Mouse (Mus musculus) cerebellum, adult 2 months (tissue): ENCODE measurements around the gene Rabep2. TPM values are rescaled to one million over a fixed set of nuclear protein-coding genes. Genes with fewer than 3 reads are reported as not detected.
A peak's percentile ranks its signal among the peaks of the same experiment; 100 is the strongest.
"Not testable (repeated sequence)": the region's sequence is repeated elsewhere in the genome, so short reads cannot be mapped to it uniquely, and the experiment has no call there.

Source experiments
- DNase-seq, 2 experiments: peaks; one replicate each; pipeline ENCODE4 v3.0.0; 2021
- H3K27ac ChIP-seq: fragments of 200-500 bp; 2 replicates; pipeline ENCODE4 v1.5.1; 2012; ENCODE audit warnings: low read length, control low read depth, inconsistent platforms; ENCODE audit not compliant: insufficient read depth
- H3K27me3 ChIP-seq: fragments of 200-500 bp; 2 replicates; pipeline ENCODE4 v1.6.1; 2012; ENCODE audit warnings: inconsistent platforms, mild to moderate bottlenecking, low read length, moderate library complexity; ENCODE audit not compliant: control insufficient read depth, insufficient read depth
- H3K4me1 ChIP-seq: fragments of 200-500 bp; 2 replicates; pipeline ENCODE4 v1.6.1; 2011; ENCODE audit warnings: low read length; ENCODE audit not compliant: control insufficient read depth, insufficient read depth
- H3K4me3 ChIP-seq: fragments of 200-500 bp; replicated peaks from 2 replicates; pipeline ENCODE3; 2011; ENCODE audit warnings: mild to moderate bottlenecking, low read depth, low read length, control low read depth; ENCODE audit not compliant: insufficient read depth
- CTCF ChIP-seq: fragments of 200-500 bp; IDR thresholded peaks from 2 replicates; pipeline ENCODE4 v1.5.1; 2011; ENCODE audit warnings: low read depth, mild to moderate bottlenecking, control low read depth, low read length, moderate library complexity, borderline replicate concordance; ENCODE audit not compliant: insufficient read depth
- POLR2A ChIP-seq: fragments of 200-500 bp; IDR thresholded peaks from 2 replicates; pipeline ENCODE4 v1.6.1; 2011; ENCODE audit warnings: low read length, control low read depth, borderline replicate concordance; ENCODE audit not compliant: insufficient read depth
- WGBS: fragments of 180-500 bp; shearing (Covaris S2); methylation state at CpG from one replicate; pipeline ENCODE4 v1.1.7; 2018; 5-methylcytosine and 5-hydroxymethylcytosine counted together
- polyA plus RNA-seq: library from polyadenylated mRNA; depleted of rRNA; stranded (reverse); fragments of >200 nt; gene quantifications from 2 replicates; pipeline ENCODE4 v1.2.3, GENCODE M21; 2012; rRNA removed

Rabep2 gene
- 22.2 and 24.0 TPM in 2 replicates for polyA plus RNA-seq

DNA sequence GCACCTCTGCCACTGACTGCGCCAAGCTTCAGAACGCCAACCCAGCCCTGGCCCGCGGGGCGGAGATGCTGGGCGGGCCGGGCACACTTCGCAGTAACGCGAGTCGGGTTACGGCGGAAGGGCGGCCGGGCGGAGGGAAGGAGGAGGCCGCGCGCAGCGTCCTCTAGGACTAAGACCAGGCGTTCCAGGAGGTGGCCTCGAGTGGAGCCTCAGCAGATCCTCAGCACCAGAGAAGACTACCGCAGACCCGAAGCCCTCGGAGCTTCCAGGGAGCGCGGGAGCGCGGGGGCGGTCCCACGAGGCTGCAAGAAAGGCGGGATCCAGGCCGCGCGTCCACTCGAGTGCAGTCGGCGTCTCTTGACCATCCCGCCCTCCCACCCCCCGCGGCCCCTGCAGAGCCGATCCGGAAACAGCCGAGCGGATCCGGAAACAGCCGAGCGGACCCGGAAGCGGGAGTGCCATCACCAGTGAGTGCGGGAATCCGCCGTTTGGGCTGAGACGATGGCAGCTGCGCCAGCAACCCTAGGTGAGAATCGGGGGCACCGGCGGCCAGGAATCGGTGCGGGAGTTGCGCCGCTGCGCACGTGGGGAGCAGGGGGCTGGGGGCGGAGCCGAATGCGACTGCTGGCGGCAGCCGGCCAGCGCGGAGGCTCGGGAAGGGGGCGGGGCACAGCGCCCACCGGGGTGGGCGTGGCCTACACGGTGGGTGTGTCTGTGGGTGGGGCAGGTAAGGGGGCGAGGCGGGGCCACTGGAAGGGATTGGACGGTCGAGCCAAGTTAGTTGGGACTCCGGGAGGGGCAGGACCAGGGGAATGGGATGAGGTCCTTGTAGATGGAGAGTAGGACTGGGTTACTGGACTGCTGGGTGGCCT, at the start of gene Rabep2:
TSS of gene Rabep2 (plus strand) at position 129 of the 872 bp plus-strand sequence.
- TF ChIP-seq POLR2A, result peak; percentile 48; the same call in 1 of the 2 replicates
- TF ChIP-seq CTCF, result no peak
- Histone ChIP-seq H3K4me1 (peaks cover 9% of the 10 kb centered on the region; the same call in 1 of the 2 replicates), H3K27me3 (no peaks in the 10 kb centered on the region), H3K4me3 (peak within 1 kb of the TSS; percentile 82), H3K27ac (peak within 1 kb of the TSS; percentile 89)
- under 1% methylated on average over 82 of the region's 82 CpGs for WGBS
- peak; percentile 95 to 99 for DNase-seq

DNA sequence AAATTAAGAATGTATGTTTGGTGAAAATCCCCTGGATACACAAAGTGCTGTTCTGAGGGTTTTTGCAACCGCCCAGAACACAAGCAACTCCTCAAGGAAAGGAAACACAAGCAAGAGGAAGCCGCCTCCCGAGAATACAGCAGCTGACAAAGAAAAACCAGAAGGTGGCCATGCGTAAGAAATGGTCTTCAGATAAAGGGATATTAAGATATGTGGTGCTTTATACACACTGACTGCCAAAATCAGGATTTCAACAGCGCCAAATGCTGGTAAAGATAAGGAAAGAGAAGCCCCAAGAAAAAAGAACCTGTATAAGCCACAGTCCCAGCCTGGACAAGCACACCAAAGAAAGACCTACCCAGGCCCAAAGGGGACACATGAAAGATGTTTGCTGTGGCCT, 45.0 kb upstream of the Rabep2 start:
- Histone ChIP-seq H3K27me3 (no peaks in the 10 kb centered on the region), H3K4me1 (no peaks in the 10 kb centered on the region; the same call in 1 of the 2 replicates), H3K4me3 (no peak overlapping the region), H3K27ac (no peak overlapping the region)
- DNase-seq, result no peak
- TF ChIP-seq CTCF, result no peak
- no peak for TF ChIP-seq POLR2A
- WGBS, result 86% methylated on average over 5 of the region's 5 CpGs

DNA sequence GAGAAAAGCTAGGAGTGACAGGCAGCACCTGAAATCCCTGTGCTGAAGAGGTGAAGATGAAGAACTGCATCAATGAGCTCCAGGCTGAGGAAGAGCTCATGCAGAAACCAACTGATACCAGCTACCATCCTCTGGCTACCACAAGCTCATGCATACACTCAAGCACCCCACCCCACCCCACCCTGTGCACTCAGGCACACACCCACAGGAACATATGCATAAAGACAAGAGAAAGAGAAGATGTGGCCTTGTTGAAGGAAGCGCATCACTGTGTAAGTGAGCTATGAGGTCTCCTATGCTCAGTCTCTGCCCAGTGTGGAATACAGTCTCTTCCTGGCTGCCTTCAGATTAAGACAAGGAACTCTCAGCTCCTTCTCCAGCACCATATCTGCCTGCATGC, 40.4 kb upstream of the Rabep2 start:
- Histone ChIP-seq H3K4me1 (no peaks in the 10 kb centered on the region), H3K27ac (no peak overlapping the region), H3K27me3 (no peaks in the 10 kb centered on the region), H3K4me3 (no peak overlapping the region)
- 100% methylated on average over 1 of the region's 1 CpGs for WGBS
- TF ChIP-seq CTCF (no peak), POLR2A (no peak)
- no peak for DNase-seq

DNA sequence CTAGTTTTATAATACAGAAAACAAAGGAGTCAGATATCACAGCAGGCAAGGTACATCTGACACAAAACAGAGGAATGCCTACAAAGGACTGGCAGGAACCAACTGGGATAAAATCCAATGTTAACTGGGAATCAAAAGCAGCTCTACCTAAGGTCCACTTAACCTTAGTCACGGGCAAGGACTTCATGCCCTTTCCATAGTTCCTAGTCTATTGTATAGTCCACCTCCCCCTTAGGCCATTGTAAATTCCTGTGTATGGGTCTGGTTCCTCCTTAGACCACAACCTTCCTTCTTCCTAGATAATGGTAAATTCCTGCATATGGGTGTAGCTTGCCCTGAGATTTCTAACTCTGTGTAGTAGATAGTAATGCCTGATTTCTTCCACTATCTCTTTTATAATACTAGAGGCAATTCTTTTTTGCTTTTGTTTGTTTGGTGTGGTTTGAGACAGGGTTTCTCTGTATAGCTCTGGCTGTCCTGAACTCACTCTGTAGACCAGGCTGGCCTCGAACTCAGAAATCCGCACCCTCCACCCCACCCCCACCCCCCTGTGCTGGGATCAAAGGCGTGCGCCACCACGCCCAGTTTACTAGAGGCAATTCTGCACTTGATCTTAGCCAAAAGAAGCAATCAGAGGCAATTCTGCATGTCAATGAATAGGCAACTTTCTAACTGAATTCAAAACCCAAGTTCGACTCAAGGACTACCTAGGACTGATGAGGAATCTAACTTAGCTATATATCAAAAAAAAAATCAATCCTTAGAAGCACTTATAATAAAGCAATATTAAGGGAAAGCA, 36.3 kb upstream of the Rabep2 start:
- DNase-seq, H3K27ac ChIP-seq: not testable (repeated sequence)
- WGBS, result 90% methylated on average over 7 of the region's 7 CpGs

DNA sequence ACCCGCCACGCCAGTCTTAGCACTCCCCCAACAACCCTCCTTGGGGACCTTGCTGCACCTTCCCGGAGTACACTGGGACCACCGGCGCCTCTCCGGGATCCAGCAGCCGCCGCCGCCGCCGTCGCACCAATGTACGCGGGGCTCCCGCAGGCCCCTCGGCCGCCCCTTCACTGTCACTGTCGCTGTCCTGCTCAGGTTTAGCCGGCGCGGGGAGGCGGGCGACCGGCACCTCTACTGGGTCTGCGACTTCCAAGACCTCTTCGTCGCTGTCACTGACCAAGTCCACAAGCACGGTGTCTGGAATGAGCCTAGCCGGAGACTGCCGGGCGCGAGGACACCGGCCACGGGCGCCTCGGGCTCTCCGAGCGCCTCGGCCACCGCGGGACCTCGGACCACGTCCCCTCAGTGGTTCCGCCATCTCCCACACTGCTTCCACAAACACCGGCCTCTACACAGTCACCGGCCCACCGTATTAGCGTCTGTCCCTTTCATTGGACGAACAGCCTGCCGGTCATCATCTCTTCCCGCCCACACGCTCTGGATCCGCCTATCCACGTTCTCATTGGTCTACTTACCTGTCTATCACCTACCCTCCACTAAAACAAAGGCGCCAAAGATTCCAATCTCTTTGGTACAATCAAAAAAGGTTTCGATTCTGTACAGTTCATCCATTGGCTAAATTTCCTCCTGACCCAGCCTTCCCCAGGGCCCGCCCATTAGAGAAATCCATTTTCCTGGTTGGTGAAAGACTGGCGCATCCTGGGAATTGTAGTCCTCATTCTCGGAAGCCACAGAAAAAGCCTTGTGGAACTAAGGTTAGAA, 32.0 kb upstream of the Rabep2 start, which contains the start of gene Nfatc2ip:
TSS of gene Nfatc2ip (minus strand) at position 440 of the 822 bp plus-strand sequence.
- H3K27me3 ChIP-seq, result no peaks in the 10 kb centered on the region
- DNase-seq, result peak; percentile 98 to 99
- WGBS, result under 1% methylated on average over 59 of the region's 59 CpGs
- H3K27ac ChIP-seq, result no peak within 1 kb of the TSS
- H3K4me1 ChIP-seq, result no peaks in the 10 kb centered on the region
- peak within 1 kb of the TSS; percentile 62 for H3K4me3 ChIP-seq
- TF ChIP-seq CTCF (no peak), POLR2A (peak; percentile 86)

More for the DNA sequence above, 36.3 kb upstream of the Rabep2 start:
- H3K4me1 ChIP-seq, H3K27me3 ChIP-seq, H3K4me3 ChIP-seq: not testable (repeated sequence)

DNA sequence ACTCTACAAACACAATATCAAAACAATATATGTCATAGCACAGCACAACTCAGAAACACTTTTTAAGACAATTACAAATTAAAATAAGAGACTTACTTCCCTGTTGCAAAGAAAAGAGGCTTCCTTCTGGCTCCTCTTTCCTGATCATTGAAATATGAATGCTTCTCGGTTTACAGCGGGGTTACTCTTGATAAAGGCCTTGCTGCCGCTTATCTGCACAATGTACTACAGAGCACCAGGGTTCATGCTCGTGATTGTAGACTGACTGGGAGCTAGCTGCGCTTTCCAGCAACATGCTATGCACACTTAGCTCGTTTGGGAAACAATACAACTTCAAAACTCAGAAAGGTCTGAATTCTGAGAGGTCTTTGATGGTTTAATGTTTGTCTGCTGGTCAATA, 31.3 kb upstream of the Rabep2 start:
- WGBS, result 54% methylated on average over 6 of the region's 6 CpGs
- TF ChIP-seq POLR2A (no peak), CTCF (no peak)
- Histone ChIP-seq H3K27me3 (no peaks in the 10 kb centered on the region), H3K4me1 (no peaks in the 10 kb centered on the region), H3K4me3 (no peak overlapping the region), H3K27ac (no peak overlapping the region)
- DNase-seq, result no peak

DNA sequence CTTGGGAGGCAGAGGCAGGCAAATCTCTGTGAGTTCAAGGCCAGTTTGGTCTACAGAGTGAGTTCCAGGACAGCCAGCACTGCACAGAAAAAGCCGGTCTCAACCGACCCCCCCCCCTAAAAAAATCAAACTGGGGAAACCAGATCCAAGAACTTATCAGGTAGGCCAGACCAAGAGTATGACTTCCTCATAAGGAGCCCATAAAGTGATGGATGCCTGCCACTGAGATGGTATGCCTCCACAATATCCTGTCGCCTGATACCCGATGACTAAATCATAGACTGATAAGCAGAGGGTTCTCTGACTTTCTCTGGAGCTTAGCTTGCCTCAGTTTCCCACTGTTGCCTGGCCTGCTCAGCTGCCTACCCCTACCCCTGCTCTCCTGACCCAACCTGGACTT, 30.7 kb upstream of the Rabep2 start:
- 95% methylated on average over 4 of the region's 4 CpGs for WGBS
- peak in 1 of 2 experiments; percentile 12 for DNase-seq
- TF ChIP-seq POLR2A (no peak), CTCF (no peak)

More for the DNA sequence above, 30.7 kb upstream of the Rabep2 start:
- Histone ChIP-seq H3K27me3 (no peaks in the 10 kb centered on the region), H3K4me3 (no peak overlapping the region), H3K4me1 (no peaks in the 10 kb centered on the region), H3K27ac (no peak overlapping the region)
